9 mouse cellular contexts compared by ENCODE assay signal in genomic region chr1:134495216-134495539, GRCm38 (mm10). TPM values are rescaled to one million over a fixed set of nuclear protein-coding genes. Genes with fewer than 3 reads are reported as not detected.
A peak's percentile ranks its signal among the peaks of the same experiment; 100 is the strongest.
DNase-seq lines count a peak whose midpoint lies in the region; ATAC-seq and TF ChIP-seq lines count a peak whose summit lies in the region.
"Had no signal": no experiment of that assay in that cellular context is flagged by ENCODE, and none has a peak within 500 bp of the region (broad histone marks: within the 10 kb centered on the region; RNA-seq: fewer than 3 reads in every experiment).

No protein-coding gene starts in this region.

- H3K27ac ChIP-seq in heart, embryonic 15.5 days, result peak overlapping the region; percentile 95
- peak overlapping the region; percentile 95 for H3K27ac ChIP-seq in hindbrain, embryonic 10.5 days
- no peak overlapping the region for H3K27ac ChIP-seq in midbrain, embryonic 11.5 days (ENCODE audit: low read depth, low read length)

- H3K9me3 ChIP-seq in heart, embryonic 15.5 days (replicated peaks), result no peaks in the 10 kb centered on the region
- H3K9me3 ChIP-seq in G1E (replicated peaks), result peaks cover 3% of the 10 kb centered on the region; the same call in 1 of the 2 replicates
- H3K9me3 ChIP-seq in hindbrain, embryonic 10.5 days, result no peaks in the 10 kb centered on the region
- no peaks in the 10 kb centered on the region for H3K9me3 ChIP-seq in midbrain, embryonic 11.5 days (ENCODE audit: control insufficient read depth, low read length)

- intact Hi-C loops in heart, postnatal 25 days (cut with DNase I), result loop anchor here (2.0 kb wide), 1 partner anchor 62 kb away; no protein-coding TSS in a partner anchor

- H3K9ac ChIP-seq in heart, embryonic 15.5 days, result peak overlapping the region; percentile 75
- peak overlapping the region; percentile 75 for H3K9ac ChIP-seq in midbrain, embryonic 11.5 days (ENCODE audit: low read length)

- no peak for ATAC-seq in heart, embryonic 15.5 days (replicated peaks; ENCODE audit: insufficient number of reproducible peaks, insufficient read depth, low FRiP score, low read depth)
- ATAC-seq in G1E (ENCODE audit: extremely low read depth, insufficient number of reproducible peaks, low FRiP score, poor library complexity, severe bottlenecking), result no peak
- ATAC-seq in midbrain, embryonic 11.5 days (ENCODE audit: low FRiP score), result no peak

- H3K4me1 ChIP-seq in heart, embryonic 15.5 days (replicated peaks), result peaks cover 14% of the 10 kb centered on the region
- peaks cover 40% of the 10 kb centered on the region for H3K4me1 ChIP-seq in G1E (ENCODE audit: insufficient read depth, low read depth, low read length)
- peaks cover 20% of the 10 kb centered on the region for H3K4me1 ChIP-seq in hindbrain, embryonic 10.5 days (replicated peaks)
- H3K4me1 ChIP-seq in midbrain, embryonic 11.5 days (ENCODE audit: control insufficient read depth, insufficient read depth, low read length), result peaks cover 6% of the 10 kb centered on the region

- 11% methylated on average over 5 of the region's 5 CpGs for WGBS in heart, embryonic 15.5 days
- 29% methylated on average over 5 of the region's 5 CpGs for WGBS in hindbrain, embryonic 10.5 days
- WGBS in midbrain, embryonic 11.5 days, result 30% methylated on average over 5 of the region's 5 CpGs

- H3K27me3 ChIP-seq in heart, embryonic 15.5 days, result no peaks in the 10 kb centered on the region
- H3K27me3 ChIP-seq in G1E (ENCODE audit: insufficient read depth, low read length), result no peaks in the 10 kb centered on the region
- H3K27me3 ChIP-seq in hindbrain, embryonic 10.5 days (ENCODE audit: insufficient read depth, poor library complexity, severe bottlenecking), result no peaks in the 10 kb centered on the region
- H3K27me3 ChIP-seq in midbrain, embryonic 11.5 days (ENCODE audit: control insufficient read depth, insufficient read depth, low read length), result no peaks in the 10 kb centered on the region
- H3K27me3 ChIP-seq: Patski had no signal

- peak overlapping the region; percentile 80 for H3K4me3 ChIP-seq in heart, embryonic 15.5 days
- H3K4me3 ChIP-seq in G1E (ENCODE audit: low read depth, low read length), result peak overlapping the region; percentile 81
- H3K4me3 ChIP-seq in hindbrain, embryonic 10.5 days, result peak overlapping the region; percentile 83
- H3K4me3 ChIP-seq in midbrain, embryonic 11.5 days (ENCODE audit: low read depth, low read length), result peak overlapping the region; percentile 74

- peak overlapping the region; percentile 75 for H3K4me2 ChIP-seq in heart, embryonic 15.5 days
- H3K4me2 ChIP-seq in midbrain, embryonic 11.5 days, result peak overlapping the region; percentile 86

- TF ChIP-seq CTCF in G1E (IDR thresholded peaks at IDR 0.05; ENCODE audit: low read depth, low read length), result no peak

- DNase-seq in heart, postnatal 25 days (ENCODE audit: low spot score), result no peak
- DNase-seq in G1E (ENCODE audit: low spot score), result no peak
- DNase-seq in hindbrain, embryonic 10.5 days (ENCODE audit: low spot score), result no peak
- DNase-seq in midbrain, embryonic 11.5 days (ENCODE audit: low spot score, missing footprints), result no peak
- DNase-seq in adrenal gland, adult (ENCODE audit: inconsistent age in 2 of 2, low spot score in 1 of 2), result no peak
- no peak for DNase-seq in layer of hippocampus, postnatal 14 days (ENCODE audit: low spot score in 2 of 2)
- no peak for DNase-seq in thymus, postnatal 0 days (ENCODE audit: low spot score)

- H3K36me3 ChIP-seq in heart, embryonic 15.5 days, result peaks cover 4% of the 10 kb centered on the region
- peaks cover 58% of the 10 kb centered on the region for H3K36me3 ChIP-seq in G1E (replicated peaks)
- H3K36me3 ChIP-seq in hindbrain, embryonic 10.5 days, result peaks cover 21% of the 10 kb centered on the region
- no peaks in the 10 kb centered on the region for H3K36me3 ChIP-seq in midbrain, embryonic 11.5 days (ENCODE audit: control insufficient read depth, insufficient read depth, low read length)

RNA-seq across cellular contexts. Expression of gene Rabif, which starts 0.7 kb away (rescaled TPM):
- 25.8 and 29.3 TPM in 2 replicates for polyA plus RNA-seq in heart, embryonic 15.5 days (2015; fragmentation: Nextera tagmentation; extraction: Ambion mirVana)
- 1 to 10 TPM; 8.4 to 8.9 TPM for total RNA-seq in heart, postnatal 25 days (2021)
- total RNA-seq in G1E (2014; fragmentation: Nextera tagmentation) (24.7 and 27.9 TPM in 2 replicates), G1E (2017) (32.2 and 33.5 TPM in 2 replicates)
- 9.2 and 12.8 TPM in 2 replicates for polyA plus RNA-seq in G1E (2012)
- 43.8 and 45.0 TPM in 2 replicates for polyA plus RNA-seq in hindbrain, embryonic 10.5 days (2016; fragmentation: Nextera tagmentation; extraction: Ambion mirVana)
- 47.4 and 48.1 TPM in 2 replicates for polyA plus RNA-seq in midbrain, embryonic 11.5 days (2014; fragmentation: Nextera tagmentation; extraction: Ambion mirVana)
- total RNA-seq in layer of hippocampus, postnatal 14 days (2021), result 10 to 100 TPM; 26.7 to 27.8 TPM
- 46.2 and 46.4 TPM in 2 replicates for polyA plus RNA-seq in thymus, postnatal 0 days (2015; fragmentation: Nextera tagmentation; extraction: Ambion mirVana)

RNA-seq across cellular contexts. Expression of gene Klhl12, which starts 39.8 kb away (rescaled TPM):
- 17.5 and 19.9 TPM in 2 replicates for polyA plus RNA-seq in heart, embryonic 15.5 days (2015; fragmentation: Nextera tagmentation; extraction: Ambion mirVana)
- 10 to 100 TPM; 19.1 to 20.5 TPM for total RNA-seq in heart, postnatal 25 days (2021)
- total RNA-seq in G1E (2014; fragmentation: Nextera tagmentation) (26.2 and 42.8 TPM in 2 replicates), G1E (2017) (36.9 and 39.0 TPM in 2 replicates)
- polyA plus RNA-seq in G1E (2012), result 4.8 and 5.1 TPM in 2 replicates
- polyA plus RNA-seq in hindbrain, embryonic 10.5 days (2016; fragmentation: Nextera tagmentation; extraction: Ambion mirVana), result 31.7 and 37.2 TPM in 2 replicates
- 31.0 and 31.7 TPM in 2 replicates for polyA plus RNA-seq in midbrain, embryonic 11.5 days (2014; fragmentation: Nextera tagmentation; extraction: Ambion mirVana)
- 10 to 100 TPM; 37.2 to 41.5 TPM for total RNA-seq in layer of hippocampus, postnatal 14 days (2021)
- 12.7 and 14.3 TPM in 2 replicates for polyA plus RNA-seq in thymus, postnatal 0 days (2015; fragmentation: Nextera tagmentation; extraction: Ambion mirVana)

RNA-seq across cellular contexts. Expression of gene Mgat4e, which starts 54.3 kb away (rescaled TPM):
- not detected in 2 replicates for polyA plus RNA-seq in heart, embryonic 15.5 days (2015; fragmentation: Nextera tagmentation; extraction: Ambion mirVana)
- not detected for total RNA-seq in heart, postnatal 25 days (2021)
- not detected in 2 replicates for total RNA-seq in G1E (2014; fragmentation: Nextera tagmentation)
- 0.38 and 0.64 TPM in 2 replicates for total RNA-seq in G1E (2017)
- not detected in 2 replicates for polyA plus RNA-seq in G1E (2012)
- not detected in 2 replicates for polyA plus RNA-seq in hindbrain, embryonic 10.5 days (2016; fragmentation: Nextera tagmentation; extraction: Ambion mirVana)
- polyA plus RNA-seq in midbrain, embryonic 11.5 days (2014; fragmentation: Nextera tagmentation; extraction: Ambion mirVana), result not detected in 2 replicates
- total RNA-seq in layer of hippocampus, postnatal 14 days (2021), result under 1 TPM in 1 of 2 experiments, not detected in 1; 0.38 TPM
- polyA plus RNA-seq in thymus, postnatal 0 days (2015; fragmentation: Nextera tagmentation; extraction: Ambion mirVana), result not detected in 2 replicates
- polyA plus RNA-seq: Patski had no signal
